In genomic region chr17:35930627-35931026, GRCm38 (mm10) we compare ENCODE assay signal across 24 mouse cellular contexts. TPM values are rescaled to one million over a fixed set of nuclear protein-coding genes. Genes with fewer than 3 reads are reported as not detected.
DNase-seq lines count a peak whose midpoint lies in the region; ATAC-seq lines count a peak whose summit lies in the region.
"Had no signal": no experiment of that assay in that cellular context is flagged by ENCODE, and none has a peak within 500 bp of the region (broad histone marks: within the 10 kb centered on the region; RNA-seq: fewer than 3 reads in every experiment).

No protein-coding gene starts in this region.

- no peak overlapping the region for H3K4me2 ChIP-seq in intestine, embryonic 15.5 days (replicated peaks)
- H3K4me2 ChIP-seq in intestine, embryonic 16.5 days (ENCODE audit: low read depth, low read length) = no peak overlapping the region
- H3K4me2 ChIP-seq in lung, embryonic 16.5 days (ENCODE audit: low read depth, low read length) = no peak overlapping the region
- H3K4me2 ChIP-seq: forebrain, embryonic 15.5 days; heart, embryonic 12.5 days; limb, embryonic 12.5 days; liver, embryonic 12.5 days; neural tube, embryonic 15.5 days had no signal

- WGBS in intestine, embryonic 15.5 days = 93% methylated on average over 12 of the region's 12 CpGs
- WGBS in intestine, embryonic 16.5 days = 91% methylated on average over 12 of the region's 12 CpGs
- WGBS in lung, embryonic 16.5 days = 92% methylated on average over 12 of the region's 12 CpGs

- no peak overlapping the region for H3K9ac ChIP-seq in intestine, embryonic 15.5 days
- no peak overlapping the region for H3K9ac ChIP-seq in intestine, embryonic 16.5 days (ENCODE audit: low read depth, low read length)
- H3K9ac ChIP-seq in lung, embryonic 16.5 days (ENCODE audit: low read length) = no peak overlapping the region
- H3K9ac ChIP-seq: forebrain, embryonic 15.5 days; heart, embryonic 12.5 days; limb, embryonic 12.5 days; liver, embryonic 12.5 days; neural tube, embryonic 15.5 days had no signal

- peaks cover 43% of the 10 kb centered on the region for H3K36me3 ChIP-seq in intestine, embryonic 15.5 days
- H3K36me3 ChIP-seq in intestine, embryonic 16.5 days (ENCODE audit: control insufficient read depth, insufficient read depth, low read length) = peaks cover 30% of the 10 kb centered on the region; the same call in 1 of the 2 replicates
- peaks cover 44% of the 10 kb centered on the region for H3K36me3 ChIP-seq in lung, embryonic 16.5 days (ENCODE audit: control insufficient read depth, insufficient read depth, low read length)

- DNase-seq in cerebellum, adult 9-11 months = peak; percentile 9
- no peak for DNase-seq in cerebellum, adult 11 months
- no peak for DNase-seq in lung, postnatal 25 days (ENCODE audit: low spot score)
- DNase-seq in CD4-positive helper T cell, adult 2 months (ENCODE audit: low read depth, low spot score) = peak; percentile 3
- no peak for DNase-seq in yolk sac, embryonic 10.5 days (ENCODE audit: low spot score)
- DNase-seq: adrenal gland, postnatal 36 days; gastrocnemius, postnatal 25 days; heart, adult 18-20 months; heart, postnatal 10 days; kidney, postnatal 4 days; lung, adult 2 months; right cerebral cortex, adult 18-20 months; right cerebral cortex, postnatal 4 days; thymus, adult 2 months; thymus, postnatal 4 days had no signal

- ATAC-seq in intestine, embryonic 15.5 days = peak; percentile 16; the same call in 1 of the 2 replicates
- ATAC-seq in intestine, embryonic 16.5 days = no peak
- ATAC-seq in lung, embryonic 16.5 days (ENCODE audit: low read depth) = peak; percentile 18; the same call in 1 of the 2 replicates
- ATAC-seq: forebrain, embryonic 15.5 days; inflammation-experienced regulatory T-cells, adult 6 months; liver, embryonic 12.5 days had no signal

- no peaks in the 10 kb centered on the region for H3K27me3 ChIP-seq in intestine, embryonic 15.5 days (replicated peaks)
- no peaks in the 10 kb centered on the region for H3K27me3 ChIP-seq in intestine, embryonic 16.5 days (replicated peaks; ENCODE audit: control insufficient read depth, insufficient read depth, low read length)
- no peaks in the 10 kb centered on the region for H3K27me3 ChIP-seq in lung, embryonic 16.5 days (ENCODE audit: control insufficient read depth, insufficient read depth, low read depth, low read length)
- H3K27me3 ChIP-seq: forebrain, embryonic 15.5 days; heart, embryonic 12.5 days; limb, embryonic 12.5 days; liver, embryonic 12.5 days; neural tube, embryonic 15.5 days had no signal

- H3K27ac ChIP-seq in intestine, embryonic 15.5 days = no peak overlapping the region
- H3K27ac ChIP-seq in intestine, embryonic 16.5 days (ENCODE audit: low read length) = no peak overlapping the region
- no peak overlapping the region for H3K27ac ChIP-seq in lung, embryonic 16.5 days (ENCODE audit: low read length)
- H3K27ac ChIP-seq: forebrain, embryonic 15.5 days; limb, embryonic 12.5 days; liver, embryonic 12.5 days; neural tube, embryonic 15.5 days had no signal

- no peak overlapping the region for H3K4me3 ChIP-seq in intestine, embryonic 15.5 days (replicated peaks)
- no peak overlapping the region for H3K4me3 ChIP-seq in intestine, embryonic 16.5 days (ENCODE audit: low read length)
- no peak overlapping the region for H3K4me3 ChIP-seq in lung, embryonic 16.5 days (ENCODE audit: low read length)
- H3K4me3 ChIP-seq: forebrain, embryonic 15.5 days; heart, embryonic 12.5 days; limb, embryonic 12.5 days; liver, embryonic 12.5 days; neural tube, embryonic 15.5 days had no signal

- no peaks in the 10 kb centered on the region for H3K4me1 ChIP-seq in intestine, embryonic 15.5 days (replicated peaks)
- H3K4me1 ChIP-seq in intestine, embryonic 16.5 days (ENCODE audit: control insufficient read depth, insufficient read depth, low read length) = 0 out of 2 replicates have a peak, but pooled peaks cover 3% of the 10 kb centered on the region
- H3K4me1 ChIP-seq in lung, embryonic 16.5 days (replicated peaks; ENCODE audit: control insufficient read depth, insufficient read depth, low read length) = no peaks in the 10 kb centered on the region
- H3K4me1 ChIP-seq: forebrain, embryonic 15.5 days; limb, embryonic 12.5 days; neural tube, embryonic 15.5 days had no signal

- H3K9me3 ChIP-seq in intestine, embryonic 15.5 days = no peaks in the 10 kb centered on the region
- H3K9me3 ChIP-seq in intestine, embryonic 16.5 days (ENCODE audit: control insufficient read depth, low read length) = no peaks in the 10 kb centered on the region
- no peaks in the 10 kb centered on the region for H3K9me3 ChIP-seq in lung, embryonic 16.5 days (ENCODE audit: control insufficient read depth, low read length)
- H3K9me3 ChIP-seq: forebrain, embryonic 15.5 days; heart, embryonic 12.5 days; limb, embryonic 12.5 days; liver, embryonic 12.5 days; neural tube, embryonic 15.5 days had no signal

RNA-seq across cellular contexts. Expression of gene Ppp1r10, which starts 14.4 kb away (rescaled TPM):
- polyA plus RNA-seq in intestine, embryonic 15.5 days (2015; fragmentation: Nextera tagmentation; extraction: Ambion mirVana) = 32.4 and 32.9 TPM in 2 replicates
- 28.8 and 30.1 TPM in 2 replicates for polyA plus RNA-seq in intestine, embryonic 16.5 days (2015; fragmentation: Nextera tagmentation; extraction: Ambion mirVana)
- polyA plus RNA-seq in lung, embryonic 16.5 days (2015; fragmentation: Nextera tagmentation; extraction: Ambion mirVana) = 38.0 and 40.5 TPM in 2 replicates

RNA-seq across cellular contexts. Expression of gene Mrps18b, which starts 14.4 kb away (rescaled TPM):
- 126 and 139 TPM in 2 replicates for polyA plus RNA-seq in intestine, embryonic 15.5 days (2015; fragmentation: Nextera tagmentation; extraction: Ambion mirVana)
- 133 and 145 TPM in 2 replicates for polyA plus RNA-seq in intestine, embryonic 16.5 days (2015; fragmentation: Nextera tagmentation; extraction: Ambion mirVana)
- 67.5 and 73.1 TPM in 2 replicates for polyA plus RNA-seq in lung, embryonic 16.5 days (2015; fragmentation: Nextera tagmentation; extraction: Ambion mirVana)

RNA-seq across cellular contexts. Expression of gene Atat1, which starts 20.8 kb away (rescaled TPM):
- 47.2 and 47.7 TPM in 2 replicates for polyA plus RNA-seq in intestine, embryonic 15.5 days (2015; fragmentation: Nextera tagmentation; extraction: Ambion mirVana)
- 43.4 and 45.4 TPM in 2 replicates for polyA plus RNA-seq in intestine, embryonic 16.5 days (2015; fragmentation: Nextera tagmentation; extraction: Ambion mirVana)
- polyA plus RNA-seq in lung, embryonic 16.5 days (2015; fragmentation: Nextera tagmentation; extraction: Ambion mirVana) = 62.6 and 62.7 TPM in 2 replicates

RNA-seq across cellular contexts. Expression of gene 2310061I04Rik, which starts 33.4 kb away (rescaled TPM):
- polyA plus RNA-seq in intestine, embryonic 15.5 days (2015; fragmentation: Nextera tagmentation; extraction: Ambion mirVana) = 25.5 and 31.9 TPM in 2 replicates
- 29.1 and 30.1 TPM in 2 replicates for polyA plus RNA-seq in intestine, embryonic 16.5 days (2015; fragmentation: Nextera tagmentation; extraction: Ambion mirVana)
- polyA plus RNA-seq in lung, embryonic 16.5 days (2015; fragmentation: Nextera tagmentation; extraction: Ambion mirVana) = 15.6 TPM in 2 replicates

RNA-seq across cellular contexts. Expression of gene Abcf1, which starts 38.9 kb away (rescaled TPM):
- polyA plus RNA-seq in intestine, embryonic 15.5 days (2015; fragmentation: Nextera tagmentation; extraction: Ambion mirVana) = 91.6 and 99.9 TPM in 2 replicates
- 88.5 and 90.2 TPM in 2 replicates for polyA plus RNA-seq in intestine, embryonic 16.5 days (2015; fragmentation: Nextera tagmentation; extraction: Ambion mirVana)
- polyA plus RNA-seq in lung, embryonic 16.5 days (2015; fragmentation: Nextera tagmentation; extraction: Ambion mirVana) = 70.6 and 82.5 TPM in 2 replicates

Comparison
In these comparisons a context has a peak if more than half of its experiments do, and no peak if none do; other contexts are left out.
1. DNase-seq: peak in cerebellum, adult 9-11 months (single experiment) and CD4-positive helper T cell, adult 2 months (single experiment); none in cerebellum, adult 11 months (single experiment), lung, postnatal 25 days (single experiment) and yolk sac, embryonic 10.5 days (single experiment).